Mouse (Mus musculus) spleen, adult 12 weeks (tissue): ENCODE measurements around the gene Mybph.

ENCODE experiments used
- DNase-seq: peaks from one replicate; pipeline ENCODE4 v3.0.0; 2022; ENCODE audit warnings: low spot score

Gene Mybph

GRCm38 (mm10) chr1:134193126-134193525, at the start of gene Mybph:
TSS of gene Mybph (plus strand) at chr1:134193448.
- no peak for DNase-seq

- DNase-seq: no peak
These were observed 47.2 kb upstream of the Mybph start for GRCm38 (mm10) chr1:134146066-134146465.

- DNase-seq: no peak
These were observed 43.2 kb upstream of the Mybph start for GRCm38 (mm10) chr1:134150076-134150475.

GRCm38 (mm10) chr1:134150745-134151144, 42.5 kb upstream of the Mybph start:
- no peak for DNase-seq

- peak; percentile 57 for DNase-seq
These were observed 41.4 kb upstream of the Mybph start for GRCm38 (mm10) chr1:134151655-134152412.

GRCm38 (mm10) chr1:134152626-134153590, 40.3 kb upstream of the Mybph start:
- DNase-seq: no peak

- DNase-seq: no peak
These were observed 39.1 kb upstream of the Mybph start for GRCm38 (mm10) chr1:134154121-134154520.

- DNase-seq: no peak
These were observed 38.6 kb upstream of the Mybph start for GRCm38 (mm10) chr1:134154655-134155054.

- DNase-seq: no peak
These were observed 32.8 kb upstream of the Mybph start for GRCm38 (mm10) chr1:134160404-134160803.

GRCm38 (mm10) chr1:134161399-134161798, 31.8 kb upstream of the Mybph start:
- DNase-seq: no peak

GRCm38 (mm10) chr1:134162510-134163225, 30.6 kb upstream of the Mybph start:
- no peak for DNase-seq

GRCm38 (mm10) chr1:134163476-134163875, 29.8 kb upstream of the Mybph start:
- no peak for DNase-seq

- DNase-seq: no peak
These were observed 28.8 kb upstream of the Mybph start for GRCm38 (mm10) chr1:134164454-134164853.

GRCm38 (mm10) chr1:134166547-134166946, 26.7 kb upstream of the Mybph start:
- DNase-seq: no peak

GRCm38 (mm10) chr1:134167416-134168305, 25.6 kb upstream of the Mybph start:
- no peak for DNase-seq

- DNase-seq: no peak
These were observed 24.7 kb upstream of the Mybph start for GRCm38 (mm10) chr1:134168567-134168966.

- DNase-seq: no peak
These were observed 24.1 kb upstream of the Mybph start for GRCm38 (mm10) chr1:134168985-134169697.

- no peak for DNase-seq
These were observed 20.2 kb upstream of the Mybph start for GRCm38 (mm10) chr1:134173081-134173480.

- DNase-seq: no peak
These were observed 15.3 kb upstream of the Mybph start for GRCm38 (mm10) chr1:134177976-134178375.

- DNase-seq: no peak
These were observed 11.2 kb upstream of the Mybph start, which contains the start of gene Chil1 for GRCm38 (mm10) chr1:134182025-134182424. TSS of gene Chil1 (plus strand) at chr1:134182176.
